Mouse (Mus musculus) neutrophil, adult 65 days (primary cell): ENCODE results near the gene Kcnk2. TPM values are rescaled to one million over a fixed set of nuclear protein-coding genes. Genes with fewer than 3 reads are reported as not detected.

Experiments
- total RNA-seq: library from RNA; stranded (reverse); gene quantifications from 2 replicates; pipeline ENCODE4 v1.2.4, GENCODE M21; 2023

Kcnk2 gene
- total RNA-seq = not detected in 2 replicates

GRCm38 (mm10) chr1:189402223-189402943 is at the start of gene Kcnk2:
Kcnk2 (minus strand) TSS chr1:189402273.

